Mouse (Mus musculus) left cerebral cortex, postnatal 14 days (tissue): ENCODE measurements around the gene Pcgf2. TPM values are rescaled to one million over a fixed set of nuclear protein-coding genes. Genes with fewer than 3 reads are reported as not detected.
A peak's percentile ranks its signal among the peaks of the same experiment; 100 is the strongest.
"Not testable (repeated sequence)": the region's sequence is repeated elsewhere in the genome, so short reads cannot be mapped to it uniquely, and the experiment has no call there.

Source experiments
- DNase-seq, 2 experiments: peaks; one replicate each; pipeline ENCODE4 v3.0.0; 2021 to 2022; ENCODE audit warnings: low spot score in 2 of 2, mixed read lengths in 1 of 2
- intact Hi-C: fragments of 180-260 bp; cut with DNase I; formaldehyde crosslinking; loops from one replicate; pipeline ENCODE4 v1.15.1; 2025
- total RNA-seq, 2 experiments: library from RNA; stranded (reverse); gene quantifications; 2 replicates each; pipeline ENCODE4 v1.2.3; 2021

Pcgf2 gene
- total RNA-seq, 2 experiments from 2014 or later = 31.3 to 35.8 TPM

- DNase-seq = no peak
- intact Hi-C loops = loop anchor here (2.0 kb wide), 1 partner anchor 38 kb away; no protein-coding TSS in a partner anchor
Measured at GRCm38 (mm10) chr11:97660734-97661647, 39.3 kb downstream of the Pcgf2 start.

- intact Hi-C loops = loop anchor here (2.0 kb wide), 1 partner anchor 39 kb away; no protein-coding TSS in a partner anchor
Measured at GRCm38 (mm10) chr11:97659990-97660714, 40.1 kb downstream of the Pcgf2 start.

GRCm38 (mm10) chr11:97659267-97659989 lies 40.9 kb downstream of the Pcgf2 start:
- DNase-seq = no peak
- intact Hi-C loops = no loop called here

More at GRCm38 (mm10) chr11:97659990-97660714, 40.1 kb downstream of the Pcgf2 start:
- DNase-seq = peak in 1 of 2 experiments; percentile 69

- intact Hi-C loops = no loop called here
- no peak for DNase-seq
Measured at GRCm38 (mm10) chr11:97658751-97659266, 41.5 kb downstream of the Pcgf2 start.

- intact Hi-C loops, DNase-seq: not testable (repeated sequence)
Measured at GRCm38 (mm10) chr11:97657967-97658366, 42.3 kb downstream of the Pcgf2 start.

GRCm38 (mm10) chr11:97657184-97657945 lies 42.9 kb downstream of the Pcgf2 start:
- intact Hi-C loops = no loop called here
- DNase-seq = no peak

- no peak for DNase-seq
- intact Hi-C loops = no loop called here
Measured at GRCm38 (mm10) chr11:97656269-97656971, 43.9 kb downstream of the Pcgf2 start.

GRCm38 (mm10) chr11:97654210-97654609 lies 46.1 kb downstream of the Pcgf2 start:
- DNase-seq = no peak
- intact Hi-C loops = no loop called here

- DNase-seq, intact Hi-C loops: not testable (repeated sequence)
Measured at GRCm38 (mm10) chr11:97653376-97653775, 46.9 kb downstream of the Pcgf2 start.

- intact Hi-C loops = no loop called here
- DNase-seq = no peak
Measured at GRCm38 (mm10) chr11:97650341-97650740, 50.0 kb downstream of the Pcgf2 start.

GRCm38 (mm10) chr11:97648541-97648940 lies 51.8 kb downstream of the Pcgf2 start:
- intact Hi-C loops = not testable (repeated sequence)

GRCm38 (mm10) chr11:97644834-97645233 lies 55.5 kb downstream of the Pcgf2 start:
- intact Hi-C loops = loop anchor here (5.0 kb wide), 1 partner anchor 42 kb away; the partner anchor contains the start of gene Cisd3
- peak in 1 of 2 experiments; percentile 62 for DNase-seq

More at GRCm38 (mm10) chr11:97648541-97648940, 51.8 kb downstream of the Pcgf2 start:
- not testable (repeated sequence) for DNase-seq

- intact Hi-C loops = loop anchor here (5.0 kb wide), 1 partner anchor 44 kb away; the partner anchor contains the start of gene Cisd3
- DNase-seq = no peak
Measured at GRCm38 (mm10) chr11:97643380-97644055, 56.8 kb downstream of the Pcgf2 start.

GRCm38 (mm10) chr11:97642746-97643145 lies 57.6 kb downstream of the Pcgf2 start:
- no peak for DNase-seq
- intact Hi-C loops = loop anchor here (5.0 kb wide), 1 partner anchor 45 kb away; the partner anchor contains the start of gene Cisd3

GRCm38 (mm10) chr11:97641668-97642067 lies 58.6 kb downstream of the Pcgf2 start:
- peak; percentile 60 to 71 for DNase-seq
- intact Hi-C loops = loop anchor here (5.0 kb wide), 1 partner anchor 46 kb away; the partner anchor contains the start of gene Cisd3
